Mouse (Mus musculus) urinary bladder, postnatal 36 days (tissue): Measurements from ENCODE around the gene Rcc1l.
A peak's percentile ranks its signal among the peaks of the same experiment; 100 is the strongest.

ENCODE experiments used
- DNase-seq, 2 experiments: peaks; one replicate each; pipeline ENCODE4 v3.0.0; 2022; ENCODE audit warnings: low spot score in 2 of 2, mixed read lengths in 1 of 2

Gene Rcc1l

GRCm38 (mm10) chr5:134115639-134116259 lies 60.8 kb downstream of the Rcc1l start:
- no peak for DNase-seq

- no peak for DNase-seq
Measured at GRCm38 (mm10) chr5:134114981-134115380, 61.6 kb downstream of the Rcc1l start.

- DNase-seq, result no peak
Measured at GRCm38 (mm10) chr5:134105829-134106228, 70.7 kb downstream of the Rcc1l start.

- DNase-seq, result no peak
Measured at GRCm38 (mm10) chr5:134102720-134103119, 73.9 kb downstream of the Rcc1l start.

GRCm38 (mm10) chr5:134101883-134102282 lies 74.7 kb downstream of the Rcc1l start:
- DNase-seq, result peak in 1 of 2 experiments; percentile 51

- DNase-seq, result no peak
Measured at GRCm38 (mm10) chr5:134101322-134101721, 75.3 kb downstream of the Rcc1l start.

GRCm38 (mm10) chr5:134100232-134100771 lies 76.3 kb downstream of the Rcc1l start:
- DNase-seq, result no peak

- DNase-seq, result peak; percentile 88 to 93
Measured at GRCm38 (mm10) chr5:134099496-134100211, 76.9 kb downstream of the Rcc1l start, which contains the start of gene Castor2. Castor2 (plus strand) TSS chr5:134099711.

GRCm38 (mm10) chr5:134098976-134099375 lies 77.6 kb downstream of the Rcc1l start:
- DNase-seq, result no peak

GRCm38 (mm10) chr5:134098341-134098902 lies 78.2 kb downstream of the Rcc1l start:
- no peak for DNase-seq
